Mouse (Mus musculus) lung, adult 2 months (tissue): ENCODE measurements around the gene Kctd20. TPM values are rescaled to one million over a fixed set of nuclear protein-coding genes. Genes with fewer than 3 reads are reported as not detected.
A peak's percentile ranks its signal among the peaks of the same experiment; 100 is the strongest.

Experiments
- DNase-seq: peaks from one replicate; pipeline ENCODE4 v3.0.0; 2022
- H3K4me1 ChIP-seq: fragments of 200-500 bp; 2 replicates; pipeline ENCODE4 v1.6.1; 2011; ENCODE audit warnings: low read length; ENCODE audit not compliant: control insufficient read depth, insufficient read depth
- H3K4me3 ChIP-seq: fragments of 200-500 bp; replicated peaks from 2 replicates; pipeline ENCODE3; 2011; ENCODE audit warnings: low read depth, mild to moderate bottlenecking, control low read depth, low read length; ENCODE audit errors: extremely low read depth
- CTCF ChIP-seq: fragments of 200-500 bp; IDR thresholded peaks from 2 replicates; pipeline ENCODE4 v1.5.1; 2011; ENCODE audit warnings: mild to moderate bottlenecking, low read length, control low read depth; ENCODE audit not compliant: insufficient read depth
- POLR2A ChIP-seq: fragments of 200-500 bp; IDR thresholded peaks from 2 replicates; pipeline ENCODE4 v1.6.1; 2011; ENCODE audit warnings: low read depth, mild to moderate bottlenecking, control low read depth, low read length, borderline replicate concordance; ENCODE audit errors: extremely low read depth
- WGBS: fragments of 180-500 bp; shearing (Covaris S2); methylation state at CpG from one replicate; pipeline ENCODE4 v1.1.7; 2018; 5-methylcytosine and 5-hydroxymethylcytosine counted together
- polyA plus RNA-seq: library from polyadenylated mRNA; depleted of rRNA; stranded (reverse); fragments of >200 nt; gene quantifications from 2 replicates; pipeline ENCODE4 v1.2.3, GENCODE M21; 2012

Kctd20 gene
- polyA plus RNA-seq, 1 experiment: 37.5 TPM

DNA sequence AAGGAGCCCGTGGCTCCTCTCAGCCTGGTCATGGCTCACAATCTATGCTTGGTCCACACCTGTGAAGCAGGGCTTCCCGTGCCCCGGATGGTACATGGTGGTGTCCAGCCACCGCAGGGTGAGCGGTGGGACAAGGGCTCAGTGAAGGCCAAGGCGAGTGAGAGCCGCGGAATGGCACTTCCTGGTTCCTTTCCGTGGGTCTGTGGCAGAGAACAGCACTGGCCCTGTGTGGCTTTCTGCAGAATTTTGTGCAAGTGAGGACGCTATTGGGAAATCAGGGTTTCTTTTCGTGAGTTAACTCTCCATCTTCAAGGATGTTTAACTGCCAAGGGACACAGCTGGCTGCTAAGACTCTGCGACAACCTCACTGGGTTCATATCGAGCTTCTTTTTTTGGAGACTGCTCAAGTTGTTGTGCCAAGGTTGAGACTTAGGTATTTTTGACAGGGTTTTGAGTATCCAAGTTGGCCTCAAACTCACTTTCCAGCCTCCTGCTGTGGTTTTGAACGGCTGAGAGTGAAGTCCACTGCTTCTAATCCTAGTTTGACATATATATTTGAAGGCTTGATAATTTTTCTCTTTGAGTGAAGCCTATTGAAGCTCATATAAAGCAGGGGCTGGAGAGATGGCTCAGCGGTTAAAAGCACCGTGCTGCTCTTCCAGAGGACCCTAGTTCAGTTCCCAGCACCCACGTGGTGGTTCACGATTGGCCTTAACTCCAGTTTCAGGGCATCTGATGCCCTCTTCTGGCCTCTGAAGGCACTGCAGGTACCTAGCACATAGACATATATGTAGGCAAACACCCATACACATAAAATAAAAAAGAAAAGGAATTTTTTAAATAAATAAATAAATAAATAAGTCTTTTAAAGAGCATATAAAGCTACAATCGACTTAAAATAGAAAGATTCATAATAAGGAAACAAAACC is 4.5 kb upstream of the Kctd20 start:
- no peak for TF ChIP-seq POLR2A
- no peak for TF ChIP-seq CTCF
- WGBS: 87% methylated on average over 19 of the region's 19 CpGs
- Histone ChIP-seq H3K4me1 (0 out of 2 replicates have a peak, but pooled peaks cover 2% of the 10 kb centered on the region), H3K4me3 (no peak overlapping the region)
- DNase-seq: no peak

DNA sequence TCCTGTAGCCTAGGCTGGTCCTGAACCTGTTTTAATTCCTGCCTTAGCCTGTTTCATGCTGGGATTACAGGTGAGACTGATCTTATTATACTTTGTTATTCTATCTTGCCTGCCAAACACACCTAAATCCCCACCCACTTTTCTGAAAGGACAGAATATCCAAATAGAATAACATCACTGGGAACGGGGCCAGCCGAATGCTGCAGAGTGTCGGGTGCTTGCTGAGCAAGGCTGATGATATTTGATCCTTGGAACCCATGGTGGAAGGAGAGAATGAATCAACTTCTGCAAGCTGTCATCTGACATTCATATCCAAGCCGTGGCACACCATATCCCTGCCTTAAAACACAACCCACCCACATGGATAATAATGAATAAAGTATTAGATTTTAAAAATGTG is 3.1 kb upstream of the Kctd20 start:
- no peak overlapping the region for H3K4me3 ChIP-seq
- peaks cover 5% of the 10 kb centered on the region; the same call in 1 of the 2 replicates for H3K4me1 ChIP-seq
- no peak for DNase-seq
- 54% methylated on average over 4 of the region's 4 CpGs for WGBS
- no peak for TF ChIP-seq POLR2A
- TF ChIP-seq CTCF: no peak

- Histone ChIP-seq H3K4me3 (no peak overlapping the region), H3K4me1 (peaks cover 14% of the 10 kb centered on the region)
- no peak for DNase-seq
- WGBS: 55% methylated on average over 4 of the region's 4 CpGs
- TF ChIP-seq POLR2A: no peak
- TF ChIP-seq CTCF: no peak
Observed at GRCm38 (mm10) chr17:28950751-28951150, 999 bp upstream of the Kctd20 start.

- Histone ChIP-seq H3K4me1 (peaks cover 14% of the 10 kb centered on the region), H3K4me3 (peak overlapping the region; percentile 96)
- TF ChIP-seq POLR2A: no peak
- WGBS: under 1% methylated on average over 9 of the region's 9 CpGs
- DNase-seq: peak; percentile 38
Observed at GRCm38 (mm10) chr17:28953251-28953650, 1.5 kb downstream of the Kctd20 start.

- Histone ChIP-seq H3K4me3 (peak overlapping the region; percentile 10), H3K4me1 (peaks cover 14% of the 10 kb centered on the region)
- no peak for TF ChIP-seq CTCF
- no peak for TF ChIP-seq POLR2A
- 87% methylated on average over 9 of the region's 9 CpGs for WGBS
- DNase-seq: no peak
Observed at GRCm38 (mm10) chr17:28954416-28954815, 2.7 kb downstream of the Kctd20 start.

- TF ChIP-seq CTCF (no peak), POLR2A (no peak)
- no peak for DNase-seq
- no peaks in the 10 kb centered on the region; the same call in 1 of the 2 replicates for H3K4me1 ChIP-seq
- 44% methylated on average over 10 of the region's 10 CpGs for WGBS
- no peak overlapping the region for H3K4me3 ChIP-seq
Observed at GRCm38 (mm10) chr17:28960597-28960996, 8.8 kb downstream of the Kctd20 start.

DNA sequence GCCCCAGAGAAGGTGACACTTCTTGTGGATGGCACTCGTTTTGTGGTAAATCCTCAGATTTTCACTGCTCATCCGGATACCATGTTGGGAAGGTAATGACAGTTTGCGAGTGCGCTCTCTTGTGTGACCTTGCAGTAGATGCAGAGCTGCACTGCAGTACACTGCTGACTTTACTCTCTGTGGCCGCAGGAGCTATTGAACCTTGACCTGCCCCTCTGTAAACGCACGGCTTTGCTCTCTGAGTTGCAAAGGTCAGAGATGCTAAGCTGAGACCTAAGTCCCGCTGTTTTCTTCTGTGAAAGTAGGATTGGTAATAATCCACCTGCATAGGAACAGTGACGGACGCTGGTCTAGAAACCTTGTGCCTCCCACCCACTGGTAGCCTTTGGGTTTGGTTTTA is 9.8 kb downstream of the Kctd20 start:
- DNase-seq: no peak
- TF ChIP-seq CTCF (no peak), POLR2A (no peak)
- WGBS: 86% methylated on average over 10 of the region's 10 CpGs
- Histone ChIP-seq H3K4me1 (no peaks in the 10 kb centered on the region; the same call in 1 of the 2 replicates), H3K4me3 (no peak overlapping the region)

- TF ChIP-seq CTCF (no peak), POLR2A (no peak)
- no peaks in the 10 kb centered on the region; the same call in 1 of the 2 replicates for H3K4me1 ChIP-seq
- no peak overlapping the region for H3K4me3 ChIP-seq
- 59% methylated on average over 11 of the region's 11 CpGs for WGBS
- DNase-seq: no peak
Observed at GRCm38 (mm10) chr17:28967021-28967610, 15.4 kb downstream of the Kctd20 start.

GRCm38 (mm10) chr17:28970122-28970521 is 18.4 kb downstream of the Kctd20 start:
- TF ChIP-seq CTCF: no peak
- no peak for TF ChIP-seq POLR2A
- DNase-seq: no peak
- H3K4me3 ChIP-seq: no peak overlapping the region

GRCm38 (mm10) chr17:28979091-28979490 is 27.3 kb downstream of the Kctd20 start:
- no peak for DNase-seq
- Histone ChIP-seq H3K4me1 (no peaks in the 10 kb centered on the region), H3K4me3 (no peak overlapping the region)
- no peak for TF ChIP-seq CTCF
- no peak for TF ChIP-seq POLR2A
- WGBS: 92% methylated on average over 4 of the region's 4 CpGs

More at GRCm38 (mm10) chr17:28970122-28970521, 18.4 kb downstream of the Kctd20 start:
- H3K4me1 ChIP-seq: no peaks in the 10 kb centered on the region; the same call in 1 of the 2 replicates
